9 mouse cellular contexts compared by ENCODE assay signal in the genomic region with DNA sequence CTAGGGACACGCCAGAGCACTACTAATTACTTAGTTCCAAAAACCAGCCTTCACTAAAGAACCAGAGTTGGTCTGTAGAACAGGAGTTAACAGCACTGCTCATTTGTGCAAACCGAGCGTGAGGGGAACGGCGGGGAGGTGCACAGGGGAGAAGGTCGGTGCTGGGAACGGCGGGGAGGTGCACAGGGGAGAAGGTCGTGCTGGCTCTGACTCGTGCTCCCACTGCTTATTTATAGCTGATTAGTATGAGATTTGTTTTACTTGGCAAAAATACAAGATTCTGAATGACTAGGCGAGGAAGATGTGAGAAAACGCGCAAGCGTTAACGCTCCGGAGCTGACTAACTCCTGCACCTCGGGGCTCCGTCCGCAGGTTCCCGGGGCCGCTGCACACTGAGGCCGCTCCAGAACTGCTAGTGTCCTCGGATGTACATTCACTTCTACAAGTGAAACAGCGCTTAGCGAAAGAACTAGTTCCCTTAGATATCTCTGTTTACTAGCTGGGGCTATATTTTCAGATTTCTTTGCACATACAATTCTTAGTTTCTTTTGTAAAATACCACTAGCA.
DNase-seq lines count a peak whose midpoint lies in the region; ATAC-seq and TF ChIP-seq lines count a peak whose summit lies in the region.
"Had no signal": no experiment of that assay in that cellular context is flagged by ENCODE, and none has a peak within 500 bp of the region (broad histone marks: within the 10 kb centered on the region; RNA-seq: fewer than 3 reads in every experiment).

No protein-coding gene starts in this region.

- H3K4me1 ChIP-seq in kidney, embryonic 16.5 days (ENCODE audit: insufficient read depth, low read length): no peaks in the 10 kb centered on the region
- H3K4me1 ChIP-seq in midbrain, embryonic 16.5 days (ENCODE audit: control insufficient read depth, insufficient read depth, low read length): no peaks in the 10 kb centered on the region
- H3K4me1 ChIP-seq: neural tube, embryonic 13.5 days had no signal

- no peak for TF ChIP-seq CTCF in brain, embryonic 14.5 days (IDR thresholded peaks at IDR 0.05; ENCODE audit: borderline replicate concordance, extremely low read depth, insufficient read depth, insufficient read length)

- H3K4me2 ChIP-seq in kidney, embryonic 16.5 days (replicated peaks; ENCODE audit: low read depth, low read length): peak overlapping the region; percentile 43
- no peak overlapping the region for H3K4me2 ChIP-seq in midbrain, embryonic 16.5 days (ENCODE audit: low read length)
- H3K4me2 ChIP-seq: neural tube, embryonic 13.5 days had no signal

- no peaks in the 10 kb centered on the region for H3K27me3 ChIP-seq in kidney, embryonic 16.5 days (ENCODE audit: insufficient read depth, low read length)
- H3K27me3 ChIP-seq in midbrain, embryonic 16.5 days (ENCODE audit: control insufficient read depth, insufficient read depth, low read depth, low read length): no peaks in the 10 kb centered on the region
- H3K27me3 ChIP-seq: neural tube, embryonic 13.5 days had no signal

- DNase-seq in adrenal gland, adult (ENCODE audit: inconsistent age in 2 of 2, low spot score in 1 of 2): peak; percentile 48 to 85
- peak; percentile 31 for DNase-seq in brain, embryonic 14.5 days (ENCODE audit: low read depth)
- peak; percentile 29 for DNase-seq in ovary, postnatal 14 days (ENCODE audit: low spot score)
- no peak for DNase-seq in thymus, postnatal 36 days
- no peak for DNase-seq in left cerebral cortex, postnatal 25 days (ENCODE audit: low spot score in 2 of 2)

- intact Hi-C loops in left cerebral cortex, postnatal 25 days (cut with DNase I): loop anchor here (10.0 kb wide), 1 partner anchor 137 kb away; no protein-coding TSS in a partner anchor

- no peak overlapping the region for H3K4me3 ChIP-seq in kidney, embryonic 16.5 days (ENCODE audit: low read length)
- no peak overlapping the region for H3K4me3 ChIP-seq in midbrain, embryonic 16.5 days (ENCODE audit: low read depth, low read length)
- H3K4me3 ChIP-seq: neural tube, embryonic 13.5 days had no signal

- no peak for TF ChIP-seq POLR2A in brain, embryonic 14.5 days (IDR thresholded peaks at IDR 0.05; ENCODE audit: borderline replicate concordance, extremely low read depth, insufficient read depth, insufficient read length, poor library complexity, severe bottlenecking)

- peak; percentile 75 for ATAC-seq in kidney, embryonic 16.5 days (ENCODE audit: low FRiP score, low TSS enrichment)
- ATAC-seq in midbrain, embryonic 16.5 days: no peak
- ATAC-seq: activated CD4-positive, CD25-positive, alpha-beta regulatory T cell, adult 4 months had no signal

- WGBS in kidney, embryonic 16.5 days: 42% methylated on average over 25 of the region's 25 CpGs
- 71% methylated on average over 25 of the region's 25 CpGs for WGBS in midbrain, embryonic 16.5 days

- H3K27ac ChIP-seq in kidney, embryonic 16.5 days (ENCODE audit: low read length): no peak overlapping the region
- H3K27ac ChIP-seq in midbrain, embryonic 16.5 days (ENCODE audit: low read length): no peak overlapping the region
- H3K27ac ChIP-seq: neural tube, embryonic 13.5 days had no signal

- H3K9me3 ChIP-seq in kidney, embryonic 16.5 days (ENCODE audit: low read length): no peaks in the 10 kb centered on the region
- H3K9me3 ChIP-seq in midbrain, embryonic 16.5 days (replicated peaks; ENCODE audit: control insufficient read depth, low read length, poor library complexity, severe bottlenecking): no peaks in the 10 kb centered on the region
- H3K9me3 ChIP-seq: neural tube, embryonic 13.5 days had no signal

- H3K36me3 ChIP-seq in kidney, embryonic 16.5 days (ENCODE audit: insufficient read depth, low read length): no peaks in the 10 kb centered on the region
- no peaks in the 10 kb centered on the region for H3K36me3 ChIP-seq in midbrain, embryonic 16.5 days (ENCODE audit: control insufficient read depth, insufficient read depth, low read length)
- H3K36me3 ChIP-seq: neural tube, embryonic 13.5 days had no signal

- H3K9ac ChIP-seq in kidney, embryonic 16.5 days (replicated peaks; ENCODE audit: low read length): no peak overlapping the region
- no peak overlapping the region for H3K9ac ChIP-seq in midbrain, embryonic 16.5 days (ENCODE audit: low read depth, low read length)
- H3K9ac ChIP-seq: neural tube, embryonic 13.5 days had no signal

Comparison
In these comparisons a context has a peak if more than half of its experiments do, and no peak if none do; other contexts are left out.
1. DNase-seq: peak in adrenal gland, adult (2 of 2), brain, embryonic 14.5 days (single experiment) and ovary, postnatal 14 days (single experiment); none in thymus, postnatal 36 days (0 of 2) and left cerebral cortex, postnatal 25 days (0 of 2).